8 mouse cellular contexts compared by ENCODE assay signal in genomic region chr11:69527098-69528030, GRCm38 (mm10). TPM values are rescaled to one million over a fixed set of nuclear protein-coding genes. Genes with fewer than 3 reads are reported as not detected.
DNase-seq lines count a peak whose midpoint lies in the region; ATAC-seq lines count a peak whose summit lies in the region.

No protein-coding gene starts in this region.

- ATAC-seq in kidney, embryonic 16.5 days (ENCODE audit: low FRiP score, low TSS enrichment), result no peak
- ATAC-seq in hindbrain, embryonic 13.5 days (ENCODE audit: low FRiP score), result peak; percentile 64
- peak; percentile 76 for ATAC-seq in midbrain, embryonic 16.5 days
- no peak for ATAC-seq in megakaryocyte progenitor cell, adult 5-6 weeks (replicated peaks; ENCODE audit: poor library complexity)

- peak overlapping the region; percentile 69 for H3K4me2 ChIP-seq in kidney, embryonic 16.5 days (replicated peaks; ENCODE audit: low read depth, low read length)
- H3K4me2 ChIP-seq in hindbrain, embryonic 13.5 days, result peak overlapping the region; percentile 51
- H3K4me2 ChIP-seq in midbrain, embryonic 16.5 days (ENCODE audit: low read length), result peak overlapping the region; percentile 50

- 5% methylated on average over 30 of the region's 30 CpGs for WGBS in kidney, embryonic 16.5 days
- WGBS in hindbrain, embryonic 13.5 days, result 3% methylated on average over 30 of the region's 30 CpGs
- 1% methylated on average over 30 of the region's 30 CpGs for WGBS in midbrain, embryonic 16.5 days

- H3K9me3 ChIP-seq in kidney, embryonic 16.5 days (ENCODE audit: low read length), result no peaks in the 10 kb centered on the region
- no peaks in the 10 kb centered on the region for H3K9me3 ChIP-seq in hindbrain, embryonic 13.5 days
- no peaks in the 10 kb centered on the region for H3K9me3 ChIP-seq in midbrain, embryonic 16.5 days (replicated peaks; ENCODE audit: control insufficient read depth, low read length, poor library complexity, severe bottlenecking)

- H3K27ac ChIP-seq in kidney, embryonic 16.5 days (ENCODE audit: low read length), result 0 out of 2 replicates have a peak overlapping the region, but pooled peaks have one; percentile 15
- peak overlapping the region; percentile 98 for H3K27ac ChIP-seq in hindbrain, embryonic 13.5 days
- H3K27ac ChIP-seq in midbrain, embryonic 16.5 days (ENCODE audit: low read length), result peak overlapping the region; percentile 98

- H3K9ac ChIP-seq in kidney, embryonic 16.5 days (replicated peaks; ENCODE audit: low read length), result peak overlapping the region; percentile 67
- peak overlapping the region; percentile 74 for H3K9ac ChIP-seq in hindbrain, embryonic 13.5 days
- peak overlapping the region; percentile 71 for H3K9ac ChIP-seq in midbrain, embryonic 16.5 days (ENCODE audit: low read depth, low read length)

- no peaks in the 10 kb centered on the region for H3K27me3 ChIP-seq in kidney, embryonic 16.5 days (ENCODE audit: insufficient read depth, low read length)
- no peaks in the 10 kb centered on the region for H3K27me3 ChIP-seq in hindbrain, embryonic 13.5 days
- no peaks in the 10 kb centered on the region for H3K27me3 ChIP-seq in midbrain, embryonic 16.5 days (ENCODE audit: control insufficient read depth, insufficient read depth, low read depth, low read length)

- H3K4me1 ChIP-seq in kidney, embryonic 16.5 days (ENCODE audit: insufficient read depth, low read length), result 0 out of 2 replicates have a peak, but pooled peaks cover 8% of the 10 kb centered on the region
- H3K4me1 ChIP-seq in hindbrain, embryonic 13.5 days (replicated peaks), result peaks cover 20% of the 10 kb centered on the region
- H3K4me1 ChIP-seq in midbrain, embryonic 16.5 days (ENCODE audit: control insufficient read depth, insufficient read depth, low read length), result peaks cover 23% of the 10 kb centered on the region

- DNase-seq in kidney, adult 9 months, result no peak
- DNase-seq in embryo, embryonic 10 days (ENCODE audit: low spot score), result peak; percentile 79
- no peak for DNase-seq in gastrocnemius, postnatal 10 days
- DNase-seq in gastrocnemius, postnatal 36 days, result no peak

- intact Hi-C loops in gastrocnemius, postnatal 36 days (cut with DNase I), result no loop called here

- peak overlapping the region; percentile 41 for H3K4me3 ChIP-seq in kidney, embryonic 16.5 days (ENCODE audit: low read length)
- peak overlapping the region; percentile 22 for H3K4me3 ChIP-seq in hindbrain, embryonic 13.5 days
- peak overlapping the region; percentile 18 for H3K4me3 ChIP-seq in midbrain, embryonic 16.5 days (ENCODE audit: low read depth, low read length)

- H3K36me3 ChIP-seq in kidney, embryonic 16.5 days (ENCODE audit: insufficient read depth, low read length), result no peaks in the 10 kb centered on the region
- H3K36me3 ChIP-seq in hindbrain, embryonic 13.5 days, result no peaks in the 10 kb centered on the region
- no peaks in the 10 kb centered on the region for H3K36me3 ChIP-seq in midbrain, embryonic 16.5 days (ENCODE audit: control insufficient read depth, insufficient read depth, low read length)

RNA-seq across cellular contexts. Expression of gene Dnah2, which starts 21.5 kb away (rescaled TPM):
- polyA plus RNA-seq in kidney, embryonic 16.5 days (2015; fragmentation: Nextera tagmentation; extraction: Ambion mirVana), result 0.69 and 0.90 TPM in 2 replicates
- 2.1 and 2.7 TPM in 2 replicates for polyA plus RNA-seq in hindbrain, embryonic 13.5 days (2015; fragmentation: Nextera tagmentation; extraction: Ambion mirVana)
- polyA plus RNA-seq in midbrain, embryonic 16.5 days (2015; fragmentation: Nextera tagmentation; extraction: Ambion mirVana), result 4.4 and 5.1 TPM in 2 replicates
- total RNA-seq in megakaryocyte progenitor cell, adult 5-6 weeks (2015), result 0.07 TPM in 1 of 2 replicates, not detected in the other
- total RNA-seq in megakaryocyte progenitor cell, adult 5-6 weeks (2017), result under 0.01 TPM in 1 of 2 replicates, not detected in the other
- 1 to 10 TPM in 1 of 2 experiments, under 1 TPM in 1; 0.07 to 1.1 TPM for total RNA-seq in gastrocnemius, postnatal 10 days (2021)
- under 1 TPM; 0.13 to 0.27 TPM for total RNA-seq in gastrocnemius, postnatal 36 days (2021)

RNA-seq across cellular contexts. Expression of gene Efnb3, which starts 32.6 kb away (rescaled TPM):
- polyA plus RNA-seq in kidney, embryonic 16.5 days (2015; fragmentation: Nextera tagmentation; extraction: Ambion mirVana), result 11.8 and 12.6 TPM in 2 replicates
- 90.1 and 92.0 TPM in 2 replicates for polyA plus RNA-seq in hindbrain, embryonic 13.5 days (2015; fragmentation: Nextera tagmentation; extraction: Ambion mirVana)
- 165 and 178 TPM in 2 replicates for polyA plus RNA-seq in midbrain, embryonic 16.5 days (2015; fragmentation: Nextera tagmentation; extraction: Ambion mirVana)
- 0.15 TPM in 1 of 2 replicates, not detected in the other for total RNA-seq in megakaryocyte progenitor cell, adult 5-6 weeks (2015)
- 0.24 and 0.33 TPM in 2 replicates for total RNA-seq in megakaryocyte progenitor cell, adult 5-6 weeks (2017)
- total RNA-seq in gastrocnemius, postnatal 10 days (2021), result 1 to 10 TPM; 1.6 to 2.3 TPM
- total RNA-seq in gastrocnemius, postnatal 36 days (2021), result under 1 TPM; 0.23 to 0.62 TPM

RNA-seq across cellular contexts. Expression of gene Wrap53, which starts 52.7 kb away (rescaled TPM):
- polyA plus RNA-seq in kidney, embryonic 16.5 days (2015; fragmentation: Nextera tagmentation; extraction: Ambion mirVana), result 29.3 and 30.3 TPM in 2 replicates
- 23.0 and 24.2 TPM in 2 replicates for polyA plus RNA-seq in hindbrain, embryonic 13.5 days (2015; fragmentation: Nextera tagmentation; extraction: Ambion mirVana)
- polyA plus RNA-seq in midbrain, embryonic 16.5 days (2015; fragmentation: Nextera tagmentation; extraction: Ambion mirVana), result 19.2 and 20.9 TPM in 2 replicates
- 16.2 and 18.3 TPM in 2 replicates for total RNA-seq in megakaryocyte progenitor cell, adult 5-6 weeks (2015)
- total RNA-seq in megakaryocyte progenitor cell, adult 5-6 weeks (2017), result 6.2 and 6.9 TPM in 2 replicates
- total RNA-seq in gastrocnemius, postnatal 10 days (2021), result 1 to 10 TPM; 4.3 to 5.5 TPM
- total RNA-seq in gastrocnemius, postnatal 36 days (2021), result 1 to 10 TPM; 2.6 to 2.8 TPM

RNA-seq across cellular contexts. Expression of gene Trp53, which starts 52.8 kb away (rescaled TPM):
- 191 and 205 TPM in 2 replicates for polyA plus RNA-seq in kidney, embryonic 16.5 days (2015; fragmentation: Nextera tagmentation; extraction: Ambion mirVana)
- polyA plus RNA-seq in hindbrain, embryonic 13.5 days (2015; fragmentation: Nextera tagmentation; extraction: Ambion mirVana), result 76.3 and 78.1 TPM in 2 replicates
- polyA plus RNA-seq in midbrain, embryonic 16.5 days (2015; fragmentation: Nextera tagmentation; extraction: Ambion mirVana), result 48.9 and 57.3 TPM in 2 replicates
- total RNA-seq in megakaryocyte progenitor cell, adult 5-6 weeks (2015), result 124 and 173 TPM in 2 replicates
- total RNA-seq in megakaryocyte progenitor cell, adult 5-6 weeks (2017), result 65.1 and 65.6 TPM in 2 replicates
- total RNA-seq in gastrocnemius, postnatal 10 days (2021), result 10 to 100 TPM; 30.9 to 41.2 TPM
- total RNA-seq in gastrocnemius, postnatal 36 days (2021), result 10 to 100 TPM; 10.7 to 15.8 TPM

Comparison
In these comparisons a context has a peak if more than half of its experiments do, and no peak if none do; other contexts are left out.
1. ATAC-seq: peak in hindbrain, embryonic 13.5 days (single experiment) and midbrain, embryonic 16.5 days (single experiment); none in kidney, embryonic 16.5 days (single experiment) and megakaryocyte progenitor cell, adult 5-6 weeks (single experiment).
2. H3K27ac ChIP-seq: peak in every context shown above with its lines; median percentile 98 in hindbrain, embryonic 13.5 days; 98 in midbrain, embryonic 16.5 days; 15 in kidney, embryonic 16.5 days.
3. Peak in every context shown above with its lines, with median percentiles within 50 percentile points of each other: H3K4me2 ChIP-seq, H3K4me3 ChIP-seq and H3K9ac ChIP-seq.